Mouse (Mus musculus): Measurements from ENCODE around the gene Ube2e1. TPM values are rescaled to one million over a fixed set of nuclear protein-coding genes. Genes with fewer than 3 reads are reported as not detected.

Gene Ube2e1
- polyA plus RNA-seq, 1 experiment from 2014 or later: 50.0 TPM

DNA sequence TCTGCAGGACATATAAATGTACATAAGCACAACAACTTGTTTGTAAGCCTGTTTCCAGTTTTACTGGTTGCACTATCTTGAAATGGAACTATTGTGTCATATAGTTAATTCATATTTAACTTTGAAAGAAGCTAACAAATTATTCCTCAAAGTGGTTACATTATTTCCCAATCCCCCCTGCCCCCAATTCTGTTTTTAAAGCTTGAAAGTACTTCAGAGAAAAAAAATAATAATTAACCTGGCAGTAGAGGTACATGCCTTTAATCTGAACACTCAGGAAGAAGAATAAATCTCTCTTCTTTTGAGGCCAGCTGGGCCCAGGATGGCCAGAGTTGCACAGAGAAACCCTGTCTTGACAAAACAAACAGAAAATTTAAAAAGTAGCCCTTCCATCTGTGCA is 37.4 kb upstream of the Ube2e1 start:
- no peak overlapping the region for H3K27ac ChIP-seq (ENCODE audit: low read depth)
- no peaks in the 10 kb centered on the region for H3K36me3 ChIP-seq (ENCODE audit: insufficient read depth)
- no peak overlapping the region for H3K4me3 ChIP-seq (ENCODE audit: low read depth, low read length)
- DNase-seq (no peak), ATAC-seq (ENCODE audit: insufficient read depth) (no peak)
- H3K4me2 ChIP-seq: no peak overlapping the region
- no peaks in the 10 kb centered on the region for H3K27me3 ChIP-seq (ENCODE audit: insufficient read depth, low read length)
- TF ChIP-seq CTCF (IDR thresholded peaks at IDR 0.05; ENCODE audit: low read depth): no peak
- H3K4me1 ChIP-seq (ENCODE audit: insufficient read depth): no peaks in the 10 kb centered on the region
- no peak overlapping the region for H3K9ac ChIP-seq
- H3K9me3 ChIP-seq (ENCODE audit: low read depth, low read length): no peaks in the 10 kb centered on the region

DNA sequence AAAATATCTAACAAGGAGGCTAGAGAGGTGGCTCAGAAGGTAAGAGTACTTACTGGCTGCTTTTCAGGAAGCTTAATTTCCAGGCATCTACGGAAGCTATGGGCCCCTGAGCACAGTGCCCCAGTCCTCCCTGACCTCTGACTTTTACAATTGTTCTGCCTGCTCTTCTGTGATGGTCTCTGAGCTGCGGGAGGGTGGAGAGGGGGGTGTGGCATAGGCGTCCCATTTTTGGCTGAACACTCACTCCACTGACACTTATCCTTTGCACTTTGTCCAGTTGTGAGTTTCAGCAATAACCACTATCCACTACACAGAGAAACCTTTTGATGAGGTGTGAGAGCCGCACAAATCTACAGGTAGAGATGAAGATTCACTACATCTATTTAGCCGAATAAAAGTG is 35.4 kb upstream of the Ube2e1 start:
- H3K36me3 ChIP-seq (ENCODE audit: insufficient read depth): no peaks in the 10 kb centered on the region
- H3K9ac ChIP-seq: no peak overlapping the region
- TF ChIP-seq CTCF (IDR thresholded peaks at IDR 0.05; ENCODE audit: low read depth): no peak
- DNase-seq (no peak), ATAC-seq (ENCODE audit: insufficient read depth) (no peak)
- no peaks in the 10 kb centered on the region for H3K4me1 ChIP-seq (ENCODE audit: insufficient read depth)
- no peak overlapping the region for H3K4me2 ChIP-seq
- no peak overlapping the region for H3K27ac ChIP-seq (ENCODE audit: low read depth)
- no peaks in the 10 kb centered on the region for H3K27me3 ChIP-seq (ENCODE audit: insufficient read depth, low read length)
- no peak overlapping the region for H3K4me3 ChIP-seq (ENCODE audit: low read depth, low read length)
- no peaks in the 10 kb centered on the region for H3K9me3 ChIP-seq (ENCODE audit: low read depth, low read length)
- 54% methylated on average over 5 of the region's 5 CpGs for WGBS

DNA sequence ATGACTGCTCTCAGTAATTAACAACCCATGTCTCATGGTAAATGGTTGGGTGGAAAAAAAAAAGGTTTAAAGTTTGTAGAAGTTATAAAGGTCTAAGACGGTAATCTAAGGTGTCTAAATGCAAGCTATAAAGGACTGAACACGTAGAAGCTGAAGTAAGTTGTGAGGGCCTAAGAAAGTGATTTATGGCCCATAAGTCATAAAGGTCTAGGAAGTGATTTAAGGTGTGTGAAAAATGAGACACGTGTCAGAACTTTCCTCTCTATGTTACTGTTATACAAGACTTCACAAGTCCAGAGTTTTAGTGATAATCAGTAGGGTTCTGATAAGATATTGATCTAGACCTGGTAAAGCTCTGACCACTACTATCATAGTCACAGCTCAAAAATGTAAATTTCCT is 32.7 kb upstream of the Ube2e1 start:
- Histone ChIP-seq H3K4me1 (ENCODE audit: insufficient read depth) (no peaks in the 10 kb centered on the region), H3K4me3 (ENCODE audit: low read depth, low read length) (no peak overlapping the region), H3K9me3 (ENCODE audit: low read depth, low read length) (no peaks in the 10 kb centered on the region), H3K4me2 (no peak overlapping the region), H3K36me3 (ENCODE audit: insufficient read depth) (no peaks in the 10 kb centered on the region), H3K27me3 (ENCODE audit: insufficient read depth, low read length) (no peaks in the 10 kb centered on the region), H3K9ac (no peak overlapping the region), H3K27ac (ENCODE audit: low read depth) (no peak overlapping the region)
- DNase-seq (no peak), ATAC-seq (ENCODE audit: insufficient read depth) (no peak)
- no peak for TF ChIP-seq CTCF (IDR thresholded peaks at IDR 0.05; ENCODE audit: low read depth)
- 40% methylated on average over 3 of the region's 3 CpGs for WGBS

DNA sequence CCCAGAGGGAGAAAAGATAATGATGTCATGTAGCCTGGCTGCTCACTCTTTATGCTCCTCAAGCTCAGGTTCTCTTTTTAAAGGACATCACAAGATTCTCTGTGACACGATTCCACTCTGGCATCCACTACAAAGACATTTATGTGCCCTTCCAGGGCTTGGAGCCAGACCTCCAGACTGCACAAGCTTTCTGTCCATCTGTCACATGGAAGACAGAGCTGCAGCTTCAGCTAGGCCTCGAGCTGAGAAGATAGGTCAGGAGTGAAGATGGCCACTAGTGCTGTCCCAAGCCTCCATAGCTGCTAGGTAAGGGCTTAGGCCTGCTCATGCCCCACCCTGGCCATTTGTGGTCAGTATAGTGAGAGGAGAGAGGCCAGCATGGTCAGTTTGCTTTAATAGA is 24.8 kb upstream of the Ube2e1 start:
- TF ChIP-seq CTCF (IDR thresholded peaks at IDR 0.05; ENCODE audit: low read depth): no peak
- Histone ChIP-seq H3K9me3 (ENCODE audit: low read depth, low read length) (no peaks in the 10 kb centered on the region), H3K4me3 (ENCODE audit: low read depth, low read length) (no peak overlapping the region), H3K9ac (no peak overlapping the region), H3K27ac (ENCODE audit: low read depth) (no peak overlapping the region), H3K27me3 (ENCODE audit: insufficient read depth, low read length) (no peaks in the 10 kb centered on the region), H3K4me2 (no peak overlapping the region), H3K4me1 (ENCODE audit: insufficient read depth) (no peaks in the 10 kb centered on the region), H3K36me3 (ENCODE audit: insufficient read depth) (no peaks in the 10 kb centered on the region)
- ATAC-seq (ENCODE audit: insufficient read depth) (no peak), DNase-seq (no peak)
- 62% methylated on average over 2 of the region's 2 CpGs for WGBS

DNA sequence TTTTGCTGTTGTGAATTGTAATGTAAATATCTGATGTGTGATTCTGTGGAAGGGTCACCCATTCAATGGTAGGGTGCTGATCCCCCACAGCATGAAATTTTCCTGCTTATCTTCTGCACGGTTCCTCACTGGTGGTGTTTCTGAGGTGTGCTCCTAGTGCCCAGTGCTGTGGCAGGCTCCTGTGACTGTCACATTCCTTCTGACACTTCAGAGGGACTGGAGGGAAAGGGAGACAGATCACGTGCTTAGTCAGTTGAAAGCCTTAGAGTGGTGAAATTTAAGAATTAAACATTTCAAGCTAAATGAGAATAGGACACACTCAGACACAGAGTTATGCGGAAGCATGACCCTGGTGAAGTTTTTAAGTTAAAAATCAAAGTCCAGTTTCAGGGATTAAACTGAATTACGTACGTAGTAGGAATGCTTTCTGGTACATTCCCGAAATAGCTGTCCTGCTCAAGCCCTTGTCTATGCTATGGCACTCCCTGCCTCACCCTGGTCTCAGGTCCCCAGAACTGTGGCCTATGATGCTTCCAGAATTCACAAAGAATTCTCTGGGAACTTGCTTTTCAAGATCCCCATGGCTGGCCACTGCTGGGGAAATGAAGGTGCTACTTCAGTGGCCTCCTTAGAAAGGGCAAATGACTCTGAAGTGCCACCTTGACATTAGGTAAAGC is 24.0 kb upstream of the Ube2e1 start:
- H3K27ac ChIP-seq (ENCODE audit: low read depth): no peak overlapping the region
- ATAC-seq (ENCODE audit: insufficient read depth): peak; percentile 76
- no peak overlapping the region for H3K9ac ChIP-seq
- TF ChIP-seq CTCF (IDR thresholded peaks at IDR 0.05; ENCODE audit: low read depth): no peak
- 53% methylated on average over 6 of the region's 6 CpGs for WGBS
- no peaks in the 10 kb centered on the region for H3K4me1 ChIP-seq (ENCODE audit: insufficient read depth)
- no peak overlapping the region for H3K4me2 ChIP-seq
- no peaks in the 10 kb centered on the region for H3K27me3 ChIP-seq (ENCODE audit: insufficient read depth, low read length)
- no peaks in the 10 kb centered on the region for H3K36me3 ChIP-seq (ENCODE audit: insufficient read depth)
- DNase-seq: peak; percentile 9
- no peak overlapping the region for H3K4me3 ChIP-seq (ENCODE audit: low read depth, low read length)
- no peaks in the 10 kb centered on the region for H3K9me3 ChIP-seq (ENCODE audit: low read depth, low read length)

DNA sequence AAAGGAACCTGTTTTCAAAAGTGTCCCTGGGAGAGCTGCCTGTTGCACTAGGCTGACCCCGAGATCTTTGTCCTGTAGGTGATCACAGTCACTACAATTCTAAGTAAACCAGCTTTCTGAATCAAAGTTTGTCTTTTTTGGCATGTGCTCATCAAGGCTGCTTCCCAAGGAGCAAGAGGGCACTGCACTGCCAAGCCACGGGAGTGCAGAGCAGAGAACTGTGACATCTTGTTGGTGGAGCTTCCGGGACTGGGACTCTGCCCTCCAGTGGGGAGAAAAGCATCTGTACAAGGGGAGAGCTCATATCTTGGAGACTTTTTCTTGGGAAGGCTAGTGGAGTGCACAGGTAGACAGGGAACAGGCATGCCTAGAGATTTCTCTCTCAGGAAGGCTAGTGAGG is 21.9 kb upstream of the Ube2e1 start:
- DNase-seq (no peak), ATAC-seq (ENCODE audit: insufficient read depth) (no peak)
- H3K9me3 ChIP-seq (ENCODE audit: low read depth, low read length): no peaks in the 10 kb centered on the region
- H3K27me3 ChIP-seq (ENCODE audit: insufficient read depth, low read length): no peaks in the 10 kb centered on the region
- H3K4me1 ChIP-seq (ENCODE audit: insufficient read depth): no peaks in the 10 kb centered on the region
- H3K9ac ChIP-seq: no peak overlapping the region
- no peak overlapping the region for H3K4me2 ChIP-seq
- WGBS: 51% methylated on average over 3 of the region's 3 CpGs
- no peaks in the 10 kb centered on the region for H3K36me3 ChIP-seq (ENCODE audit: insufficient read depth)
- H3K4me3 ChIP-seq (ENCODE audit: low read depth, low read length): no peak overlapping the region
- no peak for TF ChIP-seq CTCF (IDR thresholded peaks at IDR 0.05; ENCODE audit: low read depth)
- no peak overlapping the region for H3K27ac ChIP-seq (ENCODE audit: low read depth)

DNA sequence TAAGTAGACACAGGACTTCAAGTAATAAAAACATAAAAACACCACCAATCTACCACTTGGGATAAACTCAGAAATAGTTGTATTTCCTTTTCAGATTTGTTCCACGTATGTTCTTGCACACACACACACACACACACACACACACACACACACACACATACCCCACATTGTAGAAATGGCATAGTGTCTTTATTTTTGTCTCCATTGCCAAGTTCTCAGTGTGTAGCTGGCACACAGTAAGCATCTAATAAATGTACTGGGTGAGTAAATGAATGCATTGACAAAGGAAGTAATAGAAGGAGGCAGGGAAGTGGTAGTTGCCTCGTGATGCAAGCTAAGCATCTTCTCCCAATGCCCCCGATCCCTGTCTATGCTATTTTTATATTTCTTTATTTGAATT is 21.3 kb upstream of the Ube2e1 start:
- WGBS: 67% methylated on average over 3 of the region's 3 CpGs
- H3K27ac ChIP-seq (ENCODE audit: low read depth): no peak overlapping the region
- ATAC-seq (ENCODE audit: insufficient read depth) (no peak), DNase-seq (no peak)
- TF ChIP-seq CTCF (IDR thresholded peaks at IDR 0.05; ENCODE audit: low read depth): no peak
- H3K9ac ChIP-seq: no peak overlapping the region
- H3K4me2 ChIP-seq: no peak overlapping the region
- no peaks in the 10 kb centered on the region for H3K4me1 ChIP-seq (ENCODE audit: insufficient read depth)
- no peak overlapping the region for H3K4me3 ChIP-seq (ENCODE audit: low read depth, low read length)
- H3K9me3 ChIP-seq (ENCODE audit: low read depth, low read length): no peaks in the 10 kb centered on the region
- H3K36me3 ChIP-seq (ENCODE audit: insufficient read depth): no peaks in the 10 kb centered on the region
- no peaks in the 10 kb centered on the region for H3K27me3 ChIP-seq (ENCODE audit: insufficient read depth, low read length)

DNA sequence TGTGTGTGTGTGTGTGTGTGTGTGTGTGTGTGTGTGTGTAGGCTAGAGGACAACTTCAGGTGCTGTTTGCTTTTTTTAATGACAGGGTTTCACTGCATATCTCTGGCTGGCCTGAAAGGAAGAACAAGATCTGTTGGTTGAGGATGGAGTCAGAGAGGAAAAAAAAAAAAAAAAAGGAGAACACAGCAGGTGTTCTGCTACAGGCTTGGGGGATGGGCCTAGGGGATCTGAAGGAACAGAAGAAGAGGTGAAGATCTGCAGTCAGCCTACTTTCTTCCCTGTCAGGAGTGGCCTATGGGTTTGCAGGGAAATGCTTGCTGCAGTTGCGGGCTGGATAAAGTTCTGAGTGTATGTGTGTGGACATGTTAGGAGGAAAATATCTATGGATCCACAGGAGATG is 19.0 kb upstream of the Ube2e1 start:
- H3K9ac ChIP-seq: no peak overlapping the region
- H3K4me2 ChIP-seq: no peak overlapping the region
- H3K36me3 ChIP-seq (ENCODE audit: insufficient read depth): no peaks in the 10 kb centered on the region
- no peak for ATAC-seq (ENCODE audit: insufficient read depth)
- H3K27ac ChIP-seq (ENCODE audit: low read depth): no peak overlapping the region
- no peak overlapping the region for H3K4me3 ChIP-seq (ENCODE audit: low read depth, low read length)
- H3K9me3 ChIP-seq (ENCODE audit: low read depth, low read length): no peaks in the 10 kb centered on the region
- 88% methylated on average over 1 of the region's 1 CpGs for whole genome bisulfite sequencing
- H3K4me1 ChIP-seq (ENCODE audit: insufficient read depth): no peaks in the 10 kb centered on the region
- no peak for DNase-seq
- H3K27me3 ChIP-seq (ENCODE audit: insufficient read depth, low read length): no peaks in the 10 kb centered on the region
- TF ChIP-seq CTCF (IDR thresholded peaks at IDR 0.05; ENCODE audit: low read depth): no peak
